Mouse (Mus musculus) heart, postnatal 0 days (tissue): Measurements from ENCODE around the gene Gm28043. TPM values are rescaled to one million over a fixed set of nuclear protein-coding genes. Genes with fewer than 3 reads are reported as not detected.

ENCODE experiments used
- ATAC-seq: fragments of 200-750 bp; cut with Nextera tagmentation; 2 replicates; pipeline ENCODE4 v1.8.0; 2017; ENCODE audit warnings: low read depth, moderate number of reproducible peaks, moderate library complexity; ENCODE audit not compliant: insufficient read depth
- DNase-seq: peaks from one replicate; pipeline ENCODE4 v3.0.0-alpha.2; 2016; ENCODE audit warnings: low spot score
- H3K27ac ChIP-seq: fragments of 300-500 bp; sonication (generic); 2 replicates; pipeline ENCODE4 v1.5.1; 2014; ENCODE audit warnings: low read depth, mild to moderate bottlenecking
- H3K27me3 ChIP-seq: fragments of 300-500 bp; sonication (generic); 2 replicates; pipeline ENCODE4 v1.6.1; 2014; ENCODE audit warnings: low read length, mixed read lengths; ENCODE audit not compliant: control insufficient read depth, insufficient read depth
- H3K36me3 ChIP-seq: fragments of 300-500 bp; sonication (generic); replicated peaks from 2 replicates; pipeline ENCODE4 v1.6.1; 2014; ENCODE audit warnings: low read length, mixed read lengths; ENCODE audit not compliant: control insufficient read depth, insufficient read depth
- H3K4me1 ChIP-seq: fragments of 300-500 bp; sonication (generic); 2 replicates; pipeline ENCODE4 v1.6.1; 2014; ENCODE audit warnings: antibody characterized with exemption; ENCODE audit not compliant: control insufficient read depth, insufficient read depth
- H3K4me2 ChIP-seq: fragments of 300-500 bp; sonication (generic); 2 replicates; pipeline ENCODE4 v1.6.1; 2014; ENCODE audit warnings: low read depth, mild to moderate bottlenecking, low read length, moderate library complexity
- H3K4me3 ChIP-seq: fragments of 300-500 bp; sonication (generic); 2 replicates; pipeline ENCODE4 v1.5.1; 2014; ENCODE audit warnings: low read depth, low read length
- H3K9ac ChIP-seq: fragments of 300-500 bp; sonication (generic); replicated peaks from 2 replicates; pipeline ENCODE4 v1.6.1; 2014; ENCODE audit warnings: low read depth, low read length, mixed read lengths
- H3K9me3 ChIP-seq: fragments of 300-500 bp; sonication (generic); replicated peaks from 2 replicates; pipeline ENCODE4 v1.6.1; 2016; ENCODE audit warnings: low read length; ENCODE audit not compliant: control insufficient read depth
- CTCF ChIP-seq: IDR thresholded peaks from 2 replicates; pipeline ENCODE4 v1.5.1; 2016; ENCODE audit warnings: antibody characterized with exemption, control low read depth, low read depth
- EP300 ChIP-seq: IDR thresholded peaks from 2 replicates; pipeline ENCODE4 v1.6.1; 2016; ENCODE audit warnings: antibody characterized with exemption, low read depth
- WGBS: fragments of 180-500 bp; shearing (Covaris S2); extraction: QIAGEN DNeasy Blood & Tissue Kit; methylation state at CpG from one replicate; pipeline ENCODE4 v1.1.7; 2014; 5-methylcytosine and 5-hydroxymethylcytosine counted together
- polyA plus RNA-seq: library from polyadenylated mRNA; unstranded; fragments of >200 nt; fragmentation: Nextera tagmentation; extraction: Ambion mirVana; gene quantifications from 2 replicates; pipeline ENCODE4 v1.2.1, GENCODE M21; 2015
- total RNA-seq: library from RNA; depleted of rRNA; stranded (reverse); fragments of >200 nt; gene quantifications from 2 replicates; pipeline ENCODE4 v1.2.3, GENCODE M21; 2014; ENCODE audit warnings: low replicate concordance

Gene Gm28043
- total and polyA plus RNA-seq, 2 experiments from 2014 or later, result 0.76 to 1.1 TPM

DNA sequence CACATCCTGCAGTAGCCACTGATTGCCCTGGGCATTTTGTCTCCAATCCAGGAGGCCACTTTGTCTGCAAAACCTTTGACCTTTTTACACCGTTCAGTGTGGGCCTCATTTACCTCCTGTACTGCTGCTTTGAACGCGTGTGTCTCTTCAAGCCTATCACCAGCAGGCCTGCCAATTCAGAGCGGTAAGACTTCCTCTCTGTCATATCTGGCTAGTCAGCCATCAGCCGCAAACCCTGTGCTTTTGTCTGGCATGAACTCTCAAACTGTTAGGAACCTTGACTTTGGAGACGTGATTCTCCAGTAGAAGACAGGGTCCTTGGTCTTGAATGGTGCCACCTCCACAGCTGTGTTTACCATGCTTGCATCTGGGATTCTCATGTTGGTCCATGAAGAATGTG, 75.6 kb downstream of the Gm28043 start:
- DNase-seq (no peak), ATAC-seq (no peak)
- WGBS, result 59% methylated on average over 6 of the region's 6 CpGs
- Histone ChIP-seq H3K9ac (no peak overlapping the region), H3K27ac (no peak overlapping the region), H3K4me2 (no peak overlapping the region), H3K4me1 (peaks cover 7% of the 10 kb centered on the region), H3K9me3 (no peaks in the 10 kb centered on the region), H3K27me3 (no peaks in the 10 kb centered on the region), H3K36me3 (peaks cover 82% of the 10 kb centered on the region), H3K4me3 (no peak overlapping the region)
- TF ChIP-seq CTCF (no peak), EP300 (no peak)

DNA sequence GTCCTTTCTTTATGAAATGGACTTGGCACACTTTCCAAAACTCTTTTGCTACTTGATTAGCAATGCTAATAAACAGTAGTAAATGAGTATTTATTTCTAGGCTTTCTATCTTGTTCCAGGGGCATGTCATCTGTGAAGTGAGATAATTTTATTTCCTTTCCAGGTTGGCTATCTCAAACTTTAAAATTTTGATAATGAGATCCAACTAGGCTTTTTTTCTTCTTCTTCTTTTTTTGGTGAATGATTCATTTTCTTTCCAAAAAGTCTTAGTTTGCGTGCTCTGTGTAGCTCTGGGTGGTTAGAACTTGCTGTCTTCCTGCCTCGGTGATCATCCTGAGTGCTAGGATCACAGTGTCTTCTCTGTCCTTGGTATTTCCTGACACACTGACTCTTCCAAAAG, 78.2 kb downstream of the Gm28043 start:
- H3K4me3 ChIP-seq, result no peak overlapping the region
- H3K27ac ChIP-seq, result no peak overlapping the region
- 73% methylated on average over 2 of the region's 2 CpGs for WGBS
- no peak for DNase-seq
- H3K4me2 ChIP-seq, result no peak overlapping the region
- H3K36me3 ChIP-seq, result peaks cover 76% of the 10 kb centered on the region
- TF ChIP-seq EP300 (no peak), CTCF (no peak)
- no peak for ATAC-seq
- H3K9me3 ChIP-seq, result no peaks in the 10 kb centered on the region
- H3K4me1 ChIP-seq, result peaks cover 1% of the 10 kb centered on the region; the same call in 1 of the 2 replicates
- H3K27me3 ChIP-seq, result no peaks in the 10 kb centered on the region
- no peak overlapping the region for H3K9ac ChIP-seq

DNA sequence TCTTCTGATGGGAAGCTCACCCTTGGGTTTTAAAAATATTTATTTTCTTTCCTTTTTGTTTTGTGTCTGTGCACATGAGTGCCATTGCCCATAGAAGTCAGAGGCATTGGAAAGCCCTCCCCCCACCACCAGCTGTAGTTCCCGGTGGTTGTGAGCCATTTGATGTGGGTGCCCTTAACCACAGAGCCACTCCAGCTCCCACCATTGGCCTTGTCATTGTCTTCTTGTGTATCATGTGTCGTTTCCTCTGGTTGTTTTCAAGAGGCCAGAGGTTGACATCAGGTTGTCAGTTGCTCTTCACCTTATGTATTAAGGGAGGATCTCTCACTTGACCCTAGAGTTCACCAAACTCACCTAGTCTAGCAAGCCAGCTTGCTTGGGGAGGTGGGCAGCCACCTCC, 78.9 kb downstream of the Gm28043 start:
- Histone ChIP-seq H3K36me3 (peaks cover 77% of the 10 kb centered on the region), H3K27ac (no peak overlapping the region), H3K9me3 (no peaks in the 10 kb centered on the region), H3K9ac (no peak overlapping the region), H3K4me1 (no peaks in the 10 kb centered on the region), H3K27me3 (no peaks in the 10 kb centered on the region), H3K4me2 (no peak overlapping the region), H3K4me3 (no peak overlapping the region)
- TF ChIP-seq CTCF (no peak), EP300 (no peak)
- DNase-seq (no peak), ATAC-seq (no peak)
- 72% methylated on average over 2 of the region's 2 CpGs for WGBS

DNA sequence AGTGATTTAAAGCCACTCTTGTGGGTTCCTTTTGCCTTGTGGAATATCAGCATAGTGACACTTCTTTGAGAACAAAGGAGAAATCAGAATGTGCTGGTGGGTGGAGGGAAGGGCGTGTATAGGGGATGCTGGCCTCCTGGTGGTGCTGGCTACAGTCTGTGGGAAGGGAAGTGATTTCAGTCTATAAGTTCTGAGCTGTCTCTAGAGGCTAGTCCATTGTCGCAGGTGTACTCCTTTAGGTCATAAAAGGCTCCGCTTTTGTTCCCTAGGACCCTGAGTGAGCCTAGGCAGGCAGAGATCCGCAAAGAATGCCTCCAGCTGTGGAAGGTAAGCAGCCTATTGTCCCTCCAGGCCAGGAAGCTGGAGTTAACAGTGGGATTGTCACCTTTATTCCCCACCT, 79.8 kb downstream of the Gm28043 start:
- Histone ChIP-seq H3K27me3 (no peaks in the 10 kb centered on the region), H3K4me2 (no peak overlapping the region), H3K4me3 (no peak overlapping the region), H3K27ac (no peak overlapping the region), H3K9me3 (no peaks in the 10 kb centered on the region), H3K4me1 (no peaks in the 10 kb centered on the region), H3K36me3 (peaks cover 82% of the 10 kb centered on the region), H3K9ac (no peak overlapping the region)
- WGBS, result 90% methylated on average over 4 of the region's 4 CpGs
- no peak for TF ChIP-seq CTCF
- TF ChIP-seq EP300, result no peak
- no peak for ATAC-seq
- DNase-seq, result no peak

DNA sequence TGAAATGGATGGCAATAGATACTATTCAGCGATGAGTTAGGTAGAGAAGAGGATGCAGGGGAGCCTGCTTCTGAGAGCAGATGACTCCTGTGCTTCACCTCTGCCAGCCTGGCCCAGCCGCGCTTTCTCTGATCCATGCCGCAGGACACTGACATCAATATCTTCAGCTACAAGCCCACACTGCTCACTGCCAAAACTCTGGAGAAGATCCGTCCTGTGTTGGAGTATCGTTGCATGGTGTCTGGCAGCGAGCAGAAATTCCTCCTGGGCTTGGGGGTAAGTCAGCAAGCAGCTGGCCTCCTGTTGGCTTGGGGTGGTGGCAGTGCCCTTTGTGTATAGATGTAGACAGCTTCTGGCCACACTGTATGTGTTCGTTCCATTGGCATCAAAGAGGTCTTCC, 82.3 kb downstream of the Gm28043 start:
- Histone ChIP-seq H3K4me2 (no peak overlapping the region), H3K27ac (no peak overlapping the region), H3K4me1 (no peaks in the 10 kb centered on the region), H3K4me3 (no peak overlapping the region), H3K27me3 (no peaks in the 10 kb centered on the region), H3K9me3 (no peaks in the 10 kb centered on the region), H3K36me3 (peaks cover 83% of the 10 kb centered on the region), H3K9ac (no peak overlapping the region)
- TF ChIP-seq EP300 (no peak), CTCF (no peak)
- ATAC-seq, result no peak
- DNase-seq, result no peak
- 96% methylated on average over 8 of the region's 8 CpGs for WGBS

DNA sequence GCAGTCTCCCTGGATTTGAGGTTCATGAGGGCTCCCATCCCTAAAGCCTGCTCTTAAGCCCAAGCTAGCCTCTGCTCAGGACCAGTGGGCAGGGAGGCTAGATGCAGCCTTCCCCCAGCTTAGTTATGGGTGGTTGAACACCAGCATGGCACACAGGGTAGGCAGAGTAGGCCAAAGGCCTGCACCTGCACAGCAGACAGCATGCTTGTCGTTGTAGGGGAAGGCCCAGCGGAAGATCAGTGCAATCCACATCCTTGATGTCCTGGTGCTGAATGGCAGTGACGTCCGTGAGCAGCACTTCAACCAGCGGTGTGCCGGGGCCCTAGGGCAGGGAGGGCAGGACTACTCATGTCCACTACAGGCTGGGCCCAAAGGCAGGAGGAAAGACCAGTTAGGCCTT, 83.7 kb downstream of the Gm28043 start:
- Histone ChIP-seq H3K4me1 (no peaks in the 10 kb centered on the region), H3K36me3 (peaks cover 88% of the 10 kb centered on the region), H3K27ac (no peak overlapping the region), H3K4me3 (no peak overlapping the region), H3K9ac (no peak overlapping the region), H3K9me3 (no peaks in the 10 kb centered on the region), H3K4me2 (no peak overlapping the region), H3K27me3 (no peaks in the 10 kb centered on the region)
- no peak for DNase-seq
- ATAC-seq, result no peak
- no peak for TF ChIP-seq EP300
- no peak for TF ChIP-seq CTCF
- WGBS, result 82% methylated on average over 6 of the region's 6 CpGs
